Mouse (Mus musculus) lung, postnatal 0 days (tissue): ENCODE measurements around the gene Ncoa3.

Source experiments
- CTCF ChIP-seq: IDR thresholded peaks from 2 replicates; pipeline ENCODE4 v1.5.1; 2016; ENCODE audit warnings: antibody characterized with exemption, mild to moderate bottlenecking
- EP300 ChIP-seq: IDR thresholded peaks from 2 replicates; pipeline ENCODE4 v1.6.1; 2016; ENCODE audit warnings: antibody characterized with exemption, mild to moderate bottlenecking, control low read depth

DNA sequence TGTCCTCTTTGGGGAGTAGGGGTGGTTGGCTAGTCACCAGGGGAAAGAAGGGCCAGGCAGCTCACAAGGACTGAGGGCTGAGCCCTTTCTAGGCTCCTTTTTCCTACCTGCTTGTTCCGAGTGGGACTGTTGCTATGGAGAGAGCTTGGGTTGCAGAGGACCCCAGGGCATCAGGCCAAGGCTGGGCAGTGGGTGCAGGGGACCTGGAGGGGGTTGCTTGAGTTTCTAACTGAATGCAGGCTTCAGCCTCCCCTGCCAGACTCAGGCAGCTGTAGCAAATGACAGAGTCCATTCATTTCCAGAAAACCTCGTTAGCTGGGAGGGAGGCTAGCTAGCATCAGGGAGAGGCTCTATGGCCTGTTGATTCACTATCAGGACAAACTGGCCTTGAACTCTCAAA, 114.2 kb downstream of the Ncoa3 start:
- TF ChIP-seq CTCF (no peak), EP300 (no peak)
